Mouse (Mus musculus): ENCODE measurements around the gene Kcnk13.
A peak's percentile ranks its signal among the peaks of the same experiment; 100 is the strongest.

The Kcnk13 gene

GRCm38 (mm10) chr12:100090750-100091149 lies 126.5 kb downstream of the Kcnk13 start:
- no peak for DNase-seq (ENCODE audit: low spot score)

GRCm38 (mm10) chr12:100093046-100093445 lies 128.7 kb downstream of the Kcnk13 start:
- DNase-seq (ENCODE audit: low spot score), result no peak

GRCm38 (mm10) chr12:100099971-100100706 lies 135.8 kb downstream of the Kcnk13 start:
- DNase-seq (ENCODE audit: low spot score), result no peak

GRCm38 (mm10) chr12:100100707-100101030 lies 136.4 kb downstream of the Kcnk13 start:
- DNase-seq (ENCODE audit: low spot score), result no peak

GRCm38 (mm10) chr12:100101651-100102050 lies 137.4 kb downstream of the Kcnk13 start:
- DNase-seq (ENCODE audit: low spot score), result no peak

GRCm38 (mm10) chr12:100104530-100104929 lies 140.2 kb downstream of the Kcnk13 start:
- DNase-seq (ENCODE audit: low spot score), result no peak

GRCm38 (mm10) chr12:100106275-100106895 lies 142.1 kb downstream of the Kcnk13 start:
- DNase-seq (ENCODE audit: low spot score), result peak; percentile 71

- no peak for DNase-seq (ENCODE audit: low spot score)
Measured at GRCm38 (mm10) chr12:100107436-100107835, 143.1 kb downstream of the Kcnk13 start.

- DNase-seq (ENCODE audit: low spot score), result peak; percentile 65
Measured at GRCm38 (mm10) chr12:100109986-100110696, 145.8 kb downstream of the Kcnk13 start, which contains the start of gene Psmc1. Psmc1 (plus strand) TSS chr12:100110154.

Data from urinary bladder, postnatal 25 days (tissue).